Mouse (Mus musculus): ENCODE measurements around the gene Abca6. TPM values are rescaled to one million over a fixed set of nuclear protein-coding genes. Genes with fewer than 3 reads are reported as not detected.

The Abca6 gene
- total RNA-seq (2014; rRNA removed) (285 and 296 TPM in 2 replicates), polyA plus RNA-seq (2012; rRNA removed) (20.9 and 24.9 TPM in 2 replicates)

- Histone ChIP-seq H3K27ac (replicated peaks; ENCODE audit: insufficient read depth, low read depth, low read length) (peak within 1 kb of the TSS; percentile 99), H3K27me3 (ENCODE audit: control insufficient read depth, insufficient read depth, low read length) (no peaks in the 10 kb centered on the region), H3K4me1 (ENCODE audit: control insufficient read depth, insufficient read depth, low read length) (peaks cover 9% of the 10 kb centered on the region; the same call in 1 of the 2 replicates), H3K79me2 (ENCODE audit: control insufficient read depth, insufficient read depth, low read length) (no peaks in the 10 kb centered on the region), H3K36me3 (ENCODE audit: control insufficient read depth, insufficient read depth, low read length) (peaks cover 17% of the 10 kb centered on the region), H3K9ac (ENCODE audit: low read depth, low read length) (peak within 1 kb of the TSS; percentile 93), H3K4me3 (ENCODE audit: insufficient read depth, low read depth, low read length) (peak within 1 kb of the TSS; percentile 94)
- TF ChIP-seq POLR2A (IDR thresholded peaks at IDR 0.05; ENCODE audit: extremely low read depth, insufficient read depth, low read length): peak; percentile 30; the same call in 1 of the 2 replicates
- TF ChIP-seq CTCF (IDR thresholded peaks at IDR 0.05; ENCODE audit: low read depth, low read length): no peak
- WGBS: 5% methylated on average over 8 of the region's 8 CpGs
- peak; percentile 97 for DNase-seq (ENCODE audit: extremely low read depth, low read depth, low spot score)
Measured at GRCm38 (mm10) chr11:110251534-110251933, at the start of gene Abca6. TSS of gene Abca6 (minus strand) at chr11:110251776.

GRCm38 (mm10) chr11:110297917-110298533, 46.4 kb upstream of the Abca6 start:
- Histone ChIP-seq H3K27me3 (ENCODE audit: control insufficient read depth, insufficient read depth, low read length) (no peaks in the 10 kb centered on the region), H3K36me3 (ENCODE audit: control insufficient read depth, insufficient read depth, low read length) (peaks cover 1% of the 10 kb centered on the region; the same call in 1 of the 2 replicates), H3K9ac (ENCODE audit: low read depth, low read length) (no peak overlapping the region), H3K4me1 (ENCODE audit: control insufficient read depth, insufficient read depth, low read length) (no peaks in the 10 kb centered on the region), H3K4me3 (ENCODE audit: insufficient read depth, low read depth, low read length) (no peak overlapping the region), H3K79me2 (ENCODE audit: control insufficient read depth, insufficient read depth, low read length) (no peaks in the 10 kb centered on the region), H3K27ac (replicated peaks; ENCODE audit: insufficient read depth, low read depth, low read length) (no peak overlapping the region)
- 83% methylated on average over 13 of the region's 13 CpGs for WGBS
- no peak for DNase-seq (ENCODE audit: extremely low read depth, low read depth, low spot score)
- no peak for TF ChIP-seq POLR2A (IDR thresholded peaks at IDR 0.05; ENCODE audit: extremely low read depth, insufficient read depth, low read length)
- no peak for TF ChIP-seq CTCF (IDR thresholded peaks at IDR 0.05; ENCODE audit: low read depth, low read length)

GRCm38 (mm10) chr11:110290586-110290985, 39.0 kb upstream of the Abca6 start:
- DNase-seq (ENCODE audit: extremely low read depth, low read depth, low spot score): no peak
- 81% methylated on average over 2 of the region's 2 CpGs for WGBS
- no peaks in the 10 kb centered on the region; the same call in 1 of the 2 replicates for H3K36me3 ChIP-seq (ENCODE audit: control insufficient read depth, insufficient read depth, low read length)
- H3K27me3 ChIP-seq (ENCODE audit: control insufficient read depth, insufficient read depth, low read length): no peaks in the 10 kb centered on the region
- H3K9ac ChIP-seq (ENCODE audit: low read depth, low read length): no peak overlapping the region
- H3K4me1 ChIP-seq (ENCODE audit: control insufficient read depth, insufficient read depth, low read length): no peaks in the 10 kb centered on the region
- no peak overlapping the region for H3K4me3 ChIP-seq (ENCODE audit: insufficient read depth, low read depth, low read length)
- H3K79me2 ChIP-seq (ENCODE audit: control insufficient read depth, insufficient read depth, low read length): no peaks in the 10 kb centered on the region
- H3K27ac ChIP-seq (replicated peaks; ENCODE audit: insufficient read depth, low read depth, low read length): no peak overlapping the region
- TF ChIP-seq CTCF (IDR thresholded peaks at IDR 0.05; ENCODE audit: low read depth, low read length): no peak
- TF ChIP-seq POLR2A (IDR thresholded peaks at IDR 0.05; ENCODE audit: extremely low read depth, insufficient read depth, low read length): no peak

GRCm38 (mm10) chr11:110288423-110288822, 36.8 kb upstream of the Abca6 start:
- 89% methylated on average over 3 of the region's 3 CpGs for WGBS
- TF ChIP-seq POLR2A (IDR thresholded peaks at IDR 0.05; ENCODE audit: extremely low read depth, insufficient read depth, low read length): no peak
- TF ChIP-seq CTCF (IDR thresholded peaks at IDR 0.05; ENCODE audit: low read depth, low read length): peak; percentile 13; the same call in 1 of the 2 replicates
- peak; percentile 17 for DNase-seq (ENCODE audit: extremely low read depth, low read depth, low spot score)

GRCm38 (mm10) chr11:110287694-110288093, 36.1 kb upstream of the Abca6 start:
- no peak for TF ChIP-seq POLR2A (IDR thresholded peaks at IDR 0.05; ENCODE audit: extremely low read depth, insufficient read depth, low read length)
- TF ChIP-seq CTCF (IDR thresholded peaks at IDR 0.05; ENCODE audit: low read depth, low read length): no peak
- Histone ChIP-seq H3K27ac (replicated peaks; ENCODE audit: insufficient read depth, low read depth, low read length) (no peak overlapping the region), H3K36me3 (ENCODE audit: control insufficient read depth, insufficient read depth, low read length) (peaks cover 2% of the 10 kb centered on the region; the same call in 1 of the 2 replicates), H3K79me2 (ENCODE audit: control insufficient read depth, insufficient read depth, low read length) (no peaks in the 10 kb centered on the region), H3K9ac (ENCODE audit: low read depth, low read length) (no peak overlapping the region), H3K4me1 (ENCODE audit: control insufficient read depth, insufficient read depth, low read length) (no peaks in the 10 kb centered on the region), H3K27me3 (ENCODE audit: control insufficient read depth, insufficient read depth, low read length) (no peaks in the 10 kb centered on the region), H3K4me3 (ENCODE audit: insufficient read depth, low read depth, low read length) (no peak overlapping the region)
- DNase-seq (ENCODE audit: extremely low read depth, low read depth, low spot score): no peak
- WGBS: 67% methylated on average over 9 of the region's 9 CpGs

More at GRCm38 (mm10) chr11:110288423-110288822, 36.8 kb upstream of the Abca6 start:
- Histone ChIP-seq H3K9ac (ENCODE audit: low read depth, low read length) (no peak overlapping the region), H3K4me1 (ENCODE audit: control insufficient read depth, insufficient read depth, low read length) (no peaks in the 10 kb centered on the region), H3K4me3 (ENCODE audit: insufficient read depth, low read depth, low read length) (no peak overlapping the region), H3K27ac (replicated peaks; ENCODE audit: insufficient read depth, low read depth, low read length) (no peak overlapping the region), H3K79me2 (ENCODE audit: control insufficient read depth, insufficient read depth, low read length) (no peaks in the 10 kb centered on the region), H3K36me3 (ENCODE audit: control insufficient read depth, insufficient read depth, low read length) (peaks cover 2% of the 10 kb centered on the region; the same call in 1 of the 2 replicates), H3K27me3 (ENCODE audit: control insufficient read depth, insufficient read depth, low read length) (no peaks in the 10 kb centered on the region)

GRCm38 (mm10) chr11:110286331-110286730, 34.8 kb upstream of the Abca6 start:
- TF ChIP-seq POLR2A (IDR thresholded peaks at IDR 0.05; ENCODE audit: extremely low read depth, insufficient read depth, low read length): no peak
- H3K27ac ChIP-seq (replicated peaks; ENCODE audit: insufficient read depth, low read depth, low read length): no peak overlapping the region
- no peak overlapping the region for H3K9ac ChIP-seq (ENCODE audit: low read depth, low read length)
- H3K36me3 ChIP-seq (ENCODE audit: control insufficient read depth, insufficient read depth, low read length): peaks cover 2% of the 10 kb centered on the region; the same call in 1 of the 2 replicates
- no peaks in the 10 kb centered on the region for H3K4me1 ChIP-seq (ENCODE audit: control insufficient read depth, insufficient read depth, low read length)
- DNase-seq (ENCODE audit: extremely low read depth, low read depth, low spot score): no peak
- 95% methylated on average over 3 of the region's 3 CpGs for WGBS
- no peak overlapping the region for H3K4me3 ChIP-seq (ENCODE audit: insufficient read depth, low read depth, low read length)
- no peaks in the 10 kb centered on the region for H3K79me2 ChIP-seq (ENCODE audit: control insufficient read depth, insufficient read depth, low read length)
- H3K27me3 ChIP-seq (ENCODE audit: control insufficient read depth, insufficient read depth, low read length): no peaks in the 10 kb centered on the region

Measured in liver, adult 2 months (tissue).